Mouse (Mus musculus): ENCODE results near the gene Rsrc1.

GRCm38 (mm10) chr3:67366087-67366892 is 385.1 kb downstream of the Rsrc1 start:
- no peak for TF ChIP-seq CTCF (IDR thresholded peaks at IDR 0.05; ENCODE audit: low read depth, low read length)
- no peak for TF ChIP-seq POLR2A (IDR thresholded peaks at IDR 0.05; ENCODE audit: insufficient read depth, low read length)
